Mouse (Mus musculus): ENCODE results near the gene Trim72. TPM values are rescaled to one million over a fixed set of nuclear protein-coding genes. Genes with fewer than 3 reads are reported as not detected.
"Not testable (repeated sequence)": the region's sequence is repeated elsewhere in the genome, so short reads cannot be mapped to it uniquely, and the experiment has no call there.

The Trim72 gene
- polyA plus RNA-seq, 1 experiment from 2014 or later, result not detected

- H3K27me3 ChIP-seq (ENCODE audit: control insufficient read depth, insufficient read depth, low read length), result no peaks in the 10 kb centered on the region
- DNase-seq (ENCODE audit: low spot score) (no peak), ATAC-seq (replicated peaks; ENCODE audit: low FRiP score) (no peak)
- H3K4me2 ChIP-seq (ENCODE audit: low read depth, low read length, severe bottlenecking), result no peak overlapping the region
- H3K4me1 ChIP-seq (replicated peaks; ENCODE audit: control insufficient read depth, insufficient read depth, low read length), result no peaks in the 10 kb centered on the region
- WGBS, result 90% methylated on average over 3 of the region's 3 CpGs
- H3K36me3 ChIP-seq (ENCODE audit: control insufficient read depth, insufficient read depth, low read length), result no peaks in the 10 kb centered on the region
- H3K27ac ChIP-seq (ENCODE audit: low read depth, low read length), result no peak overlapping the region
- no peaks in the 10 kb centered on the region for H3K9me3 ChIP-seq (ENCODE audit: control insufficient read depth, low read length)
- H3K9ac ChIP-seq (ENCODE audit: low read length), result no peak overlapping the region
- H3K4me3 ChIP-seq (ENCODE audit: low read depth, low read length), result no peak overlapping the region
Measured at GRCm38 (mm10) chr7:128032989-128033293, 29.2 kb downstream of the Trim72 start.

GRCm38 (mm10) chr7:128033616-128034015 is 29.9 kb downstream of the Trim72 start:
- Histone ChIP-seq H3K4me1 (replicated peaks; ENCODE audit: control insufficient read depth, insufficient read depth, low read length) (no peaks in the 10 kb centered on the region), H3K4me3 (ENCODE audit: low read depth, low read length) (no peak overlapping the region)

DNA sequence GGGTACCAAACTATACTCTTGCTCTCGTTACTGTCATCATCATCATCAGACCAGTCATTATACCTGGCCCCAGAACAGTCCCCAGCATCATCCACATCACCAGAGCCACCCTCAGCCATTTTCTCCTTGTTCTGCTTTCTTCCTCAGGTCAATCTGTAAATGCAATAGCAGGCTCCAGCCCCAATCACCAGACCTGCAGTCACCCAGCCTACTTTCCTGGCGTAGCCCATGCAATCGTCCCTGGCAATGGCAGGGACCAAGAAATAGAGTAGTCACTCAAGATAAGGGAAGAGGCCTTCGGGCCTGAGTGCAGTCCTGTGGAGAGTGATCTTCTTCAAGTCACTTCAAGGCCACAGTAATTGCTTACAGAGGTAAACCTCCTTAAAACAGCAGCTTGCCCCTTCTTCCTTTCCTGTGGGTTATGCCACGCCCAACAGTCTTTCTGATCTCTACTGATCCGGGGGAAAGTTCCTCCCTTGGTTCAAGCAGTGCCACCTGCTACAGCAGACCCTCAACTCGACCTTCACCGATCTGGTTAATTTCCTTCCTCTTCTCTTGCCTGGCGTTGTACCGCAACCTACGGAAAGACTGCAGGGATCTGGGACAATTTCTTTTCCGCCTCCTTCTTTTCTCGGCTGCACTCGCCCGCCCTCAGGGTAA is 38.5 kb downstream of the Trim72 start:
- H3K36me3 ChIP-seq (ENCODE audit: control insufficient read depth, insufficient read depth, low read length); ATAC-seq (replicated peaks; ENCODE audit: low FRiP score); H3K27me3 ChIP-seq (ENCODE audit: control insufficient read depth, insufficient read depth, low read length); H3K4me1 ChIP-seq (replicated peaks; ENCODE audit: control insufficient read depth, insufficient read depth, low read length); H3K9me3 ChIP-seq (ENCODE audit: control insufficient read depth, low read length); H3K9ac ChIP-seq (ENCODE audit: low read length); H3K27ac ChIP-seq (ENCODE audit: low read depth, low read length); H3K4me3 ChIP-seq (ENCODE audit: low read depth, low read length); DNase-seq (ENCODE audit: low spot score); H3K4me2 ChIP-seq (ENCODE audit: low read depth, low read length, severe bottlenecking): not testable (repeated sequence)
- WGBS, result 84% methylated on average over 15 of the region's 15 CpGs

More at GRCm38 (mm10) chr7:128033616-128034015, 29.9 kb downstream of the Trim72 start:
- DNase-seq (ENCODE audit: low spot score) (no peak), ATAC-seq (replicated peaks; ENCODE audit: low FRiP score) (no peak)
- 94% methylated on average over 4 of the region's 4 CpGs for WGBS
- Histone ChIP-seq H3K27me3 (ENCODE audit: control insufficient read depth, insufficient read depth, low read length) (no peaks in the 10 kb centered on the region), H3K36me3 (ENCODE audit: control insufficient read depth, insufficient read depth, low read length) (no peaks in the 10 kb centered on the region), H3K4me2 (ENCODE audit: low read depth, low read length, severe bottlenecking) (no peak overlapping the region), H3K9ac (ENCODE audit: low read length) (no peak overlapping the region), H3K27ac (ENCODE audit: low read depth, low read length) (no peak overlapping the region), H3K9me3 (ENCODE audit: control insufficient read depth, low read length) (no peaks in the 10 kb centered on the region)

GRCm38 (mm10) chr7:128044142-128044785 is 40.5 kb downstream of the Trim72 start:
- ATAC-seq (replicated peaks; ENCODE audit: low FRiP score), result no peak
- no peak overlapping the region for H3K4me3 ChIP-seq (ENCODE audit: low read depth, low read length)
- H3K27me3 ChIP-seq (ENCODE audit: control insufficient read depth, insufficient read depth, low read length), result no peaks in the 10 kb centered on the region
- 72% methylated on average over 4 of the region's 4 CpGs for WGBS
- no peak overlapping the region for H3K27ac ChIP-seq (ENCODE audit: low read depth, low read length)
- no peak overlapping the region for H3K4me2 ChIP-seq (ENCODE audit: low read depth, low read length, severe bottlenecking)
- DNase-seq (ENCODE audit: low spot score), result no peak
- H3K9me3 ChIP-seq (ENCODE audit: control insufficient read depth, low read length), result no peaks in the 10 kb centered on the region
- no peaks in the 10 kb centered on the region for H3K4me1 ChIP-seq (replicated peaks; ENCODE audit: control insufficient read depth, insufficient read depth, low read length)
- no peaks in the 10 kb centered on the region for H3K36me3 ChIP-seq (ENCODE audit: control insufficient read depth, insufficient read depth, low read length)
- H3K9ac ChIP-seq (ENCODE audit: low read length), result no peak overlapping the region

DNA sequence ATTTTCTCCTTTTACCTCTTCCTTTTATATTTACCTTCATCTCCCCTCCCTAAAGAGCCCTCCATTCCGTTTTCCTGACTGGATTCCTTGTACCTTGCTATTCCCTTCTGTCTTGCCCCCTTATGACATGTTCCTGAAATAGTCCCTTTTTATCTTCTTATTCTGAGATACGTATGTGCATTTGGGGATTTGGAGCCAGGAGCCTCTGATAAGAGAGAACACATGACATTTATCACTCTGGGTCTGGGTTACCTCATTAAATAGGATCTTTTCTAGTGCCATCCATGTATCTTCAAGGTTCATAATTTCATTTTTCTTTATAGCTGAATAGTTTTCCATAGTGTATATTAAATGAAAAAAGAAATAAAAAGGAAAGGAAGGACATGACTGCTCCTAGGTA is 41.9 kb downstream of the Trim72 start:
- Histone ChIP-seq H3K4me2 (ENCODE audit: low read depth, low read length, severe bottlenecking) (no peak overlapping the region), H3K9me3 (ENCODE audit: control insufficient read depth, low read length) (no peaks in the 10 kb centered on the region), H3K27me3 (ENCODE audit: control insufficient read depth, insufficient read depth, low read length) (no peaks in the 10 kb centered on the region), H3K36me3 (ENCODE audit: control insufficient read depth, insufficient read depth, low read length) (no peaks in the 10 kb centered on the region), H3K27ac (ENCODE audit: low read depth, low read length) (no peak overlapping the region), H3K9ac (ENCODE audit: low read length) (no peak overlapping the region), H3K4me1 (replicated peaks; ENCODE audit: control insufficient read depth, insufficient read depth, low read length) (no peaks in the 10 kb centered on the region), H3K4me3 (ENCODE audit: low read depth, low read length) (no peak overlapping the region)
- ATAC-seq (replicated peaks; ENCODE audit: low FRiP score) (no peak), DNase-seq (ENCODE audit: low spot score) (no peak)
- WGBS, result 78% methylated on average over 2 of the region's 2 CpGs

GRCm38 (mm10) chr7:128048819-128049218 is 45.1 kb downstream of the Trim72 start:
- no peaks in the 10 kb centered on the region for H3K4me1 ChIP-seq (replicated peaks; ENCODE audit: control insufficient read depth, insufficient read depth, low read length)
- no peaks in the 10 kb centered on the region for H3K27me3 ChIP-seq (ENCODE audit: control insufficient read depth, insufficient read depth, low read length)
- H3K9ac ChIP-seq (ENCODE audit: low read length), result no peak overlapping the region
- no peaks in the 10 kb centered on the region for H3K36me3 ChIP-seq (ENCODE audit: control insufficient read depth, insufficient read depth, low read length)
- H3K4me3 ChIP-seq (ENCODE audit: low read depth, low read length), result no peak overlapping the region
- H3K4me2 ChIP-seq (ENCODE audit: low read depth, low read length, severe bottlenecking), result no peak overlapping the region
- 98% methylated on average over 4 of the region's 4 CpGs for WGBS
- no peaks in the 10 kb centered on the region for H3K9me3 ChIP-seq (ENCODE audit: control insufficient read depth, low read length)
- ATAC-seq (replicated peaks; ENCODE audit: low FRiP score), result no peak
- H3K27ac ChIP-seq (ENCODE audit: low read depth, low read length), result no peak overlapping the region
- no peak for DNase-seq (ENCODE audit: low spot score)

- Histone ChIP-seq H3K4me1 (replicated peaks; ENCODE audit: control insufficient read depth, insufficient read depth, low read length) (no peaks in the 10 kb centered on the region), H3K4me3 (ENCODE audit: low read depth, low read length) (no peak overlapping the region), H3K36me3 (ENCODE audit: control insufficient read depth, insufficient read depth, low read length) (no peaks in the 10 kb centered on the region), H3K27ac (ENCODE audit: low read depth, low read length) (no peak overlapping the region), H3K4me2 (ENCODE audit: low read depth, low read length, severe bottlenecking) (no peak overlapping the region), H3K9ac (ENCODE audit: low read length) (no peak overlapping the region), H3K27me3 (ENCODE audit: control insufficient read depth, insufficient read depth, low read length) (no peaks in the 10 kb centered on the region), H3K9me3 (ENCODE audit: control insufficient read depth, low read length) (no peaks in the 10 kb centered on the region)
- no peak for ATAC-seq (replicated peaks; ENCODE audit: low FRiP score)
- no peak for DNase-seq (ENCODE audit: low spot score)
- 93% methylated on average over 2 of the region's 2 CpGs for WGBS
Measured at GRCm38 (mm10) chr7:128049254-128049653, 45.5 kb downstream of the Trim72 start.

GRCm38 (mm10) chr7:128050739-128051138 is 47.0 kb downstream of the Trim72 start:
- Histone ChIP-seq H3K27ac (ENCODE audit: low read depth, low read length) (no peak overlapping the region), H3K36me3 (ENCODE audit: control insufficient read depth, insufficient read depth, low read length) (no peaks in the 10 kb centered on the region), H3K4me3 (ENCODE audit: low read depth, low read length) (no peak overlapping the region), H3K27me3 (ENCODE audit: control insufficient read depth, insufficient read depth, low read length) (no peaks in the 10 kb centered on the region), H3K9ac (ENCODE audit: low read length) (no peak overlapping the region), H3K4me1 (replicated peaks; ENCODE audit: control insufficient read depth, insufficient read depth, low read length) (no peaks in the 10 kb centered on the region), H3K9me3 (ENCODE audit: control insufficient read depth, low read length) (no peaks in the 10 kb centered on the region), H3K4me2 (ENCODE audit: low read depth, low read length, severe bottlenecking) (no peak overlapping the region)
- DNase-seq (ENCODE audit: low spot score) (no peak), ATAC-seq (replicated peaks; ENCODE audit: low FRiP score) (no peak)
- WGBS, result 63% methylated on average over 4 of the region's 4 CpGs

DNA sequence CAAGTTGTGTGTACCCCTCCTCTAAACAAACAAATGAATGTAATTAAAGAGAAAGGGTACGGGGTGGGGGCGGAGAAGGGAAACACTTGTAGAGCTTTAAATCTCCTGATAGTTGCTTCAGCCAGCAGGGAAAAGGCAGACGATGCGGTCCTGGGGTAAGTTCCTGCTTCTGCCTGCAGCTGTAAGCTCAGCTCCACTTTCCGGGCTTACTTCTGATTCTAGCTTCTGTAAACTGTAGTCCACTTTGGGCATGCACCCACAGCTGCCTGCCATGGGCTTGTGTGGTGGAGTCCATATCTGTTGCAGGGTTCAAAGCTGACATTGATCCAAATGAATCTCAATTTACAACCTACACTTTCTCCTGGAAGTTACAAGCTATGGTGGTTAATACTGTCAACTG is 49.3 kb downstream of the Trim72 start:
- H3K4me3 ChIP-seq (ENCODE audit: low read depth, low read length), result no peak overlapping the region
- H3K36me3 ChIP-seq (ENCODE audit: control insufficient read depth, insufficient read depth, low read length), result no peaks in the 10 kb centered on the region
- no peak for ATAC-seq (replicated peaks; ENCODE audit: low FRiP score)
- H3K4me2 ChIP-seq (ENCODE audit: low read depth, low read length, severe bottlenecking), result no peak overlapping the region
- 80% methylated on average over 5 of the region's 5 CpGs for WGBS
- no peaks in the 10 kb centered on the region for H3K27me3 ChIP-seq (ENCODE audit: control insufficient read depth, insufficient read depth, low read length)
- no peak overlapping the region for H3K9ac ChIP-seq (ENCODE audit: low read length)
- no peak overlapping the region for H3K27ac ChIP-seq (ENCODE audit: low read depth, low read length)
- DNase-seq (ENCODE audit: low spot score), result no peak
- H3K4me1 ChIP-seq (replicated peaks; ENCODE audit: control insufficient read depth, insufficient read depth, low read length), result no peaks in the 10 kb centered on the region
- H3K9me3 ChIP-seq (ENCODE audit: control insufficient read depth, low read length), result no peaks in the 10 kb centered on the region

Data from forebrain, embryonic 11.5 days (tissue).